Mouse (Mus musculus) bone marrow, adult 2 months (tissue): ENCODE measurements at regions not wholly inside any gene's neighbourhood (a gene's known extent, or its start where the extent isn't known, plus 50 kb on each side); places are given as distances from the start of the nearest gene placed in this dataset.

Experiments used
- CTCF ChIP-seq: fragments of 200-500 bp; IDR thresholded peaks from 2 replicates; pipeline ENCODE4 v1.5.1; 2011; ENCODE audit warnings: low read length, control low read depth; ENCODE audit not compliant: control insufficient read depth, insufficient read depth
- POLR2A ChIP-seq: fragments of 200-500 bp; IDR thresholded peaks from 2 replicates; pipeline ENCODE4 v1.6.1; 2011; ENCODE audit warnings: low read depth, mild to moderate bottlenecking, control low read depth, low read length, borderline replicate concordance; ENCODE audit not compliant: control insufficient read depth

DNA sequence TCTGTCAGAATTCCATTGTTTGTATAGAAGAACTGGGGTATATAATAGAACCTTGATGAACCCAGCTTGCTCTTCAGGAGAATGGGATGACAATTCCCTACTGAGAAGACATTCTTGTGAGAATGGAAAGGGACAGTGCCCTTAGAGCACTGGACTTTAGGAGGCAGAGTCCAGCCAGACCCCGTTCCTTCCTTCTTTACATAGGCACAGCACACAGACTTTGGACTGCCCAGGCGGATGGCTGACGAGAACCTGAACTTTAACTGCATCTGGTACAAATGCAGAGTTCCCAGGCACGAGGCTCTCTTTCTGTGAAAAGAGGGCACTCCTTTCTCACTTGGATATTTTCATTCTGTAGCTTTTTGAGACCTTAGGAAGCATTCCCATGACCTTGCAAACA, 197.4 kb upstream of the Dkk2 start:
- no peak for TF ChIP-seq CTCF
- TF ChIP-seq POLR2A = no peak
